Mouse (Mus musculus) olfactory bulb, adult 2 months (tissue): ENCODE measurements around the gene Slc25a47. TPM values are rescaled to one million over a fixed set of nuclear protein-coding genes. Genes with fewer than 3 reads are reported as not detected.

Source experiments
- H3K27ac ChIP-seq: fragments of 200-500 bp; 2 replicates; pipeline ENCODE4 v1.5.1; 2012; ENCODE audit warnings: low read depth, low read length; ENCODE audit not compliant: insufficient read depth
- H3K4me1 ChIP-seq: fragments of 200-500 bp; 2 replicates; pipeline ENCODE4 v1.6.1; 2012; ENCODE audit warnings: low read length; ENCODE audit not compliant: control insufficient read depth, insufficient read depth
- H3K4me3 ChIP-seq: fragments of 200-500 bp; 2 replicates; pipeline ENCODE4 v1.5.1; 2012; ENCODE audit warnings: mild to moderate bottlenecking, low read depth, low read length, moderate library complexity; ENCODE audit not compliant: insufficient read depth
- CTCF ChIP-seq: fragments of 200-500 bp; IDR thresholded peaks from 2 replicates; pipeline ENCODE4 v1.5.1; 2012; ENCODE audit warnings: low read depth, mild to moderate bottlenecking, low read length, moderate library complexity; ENCODE audit not compliant: insufficient read depth
- POLR2A ChIP-seq: fragments of 200-500 bp; IDR thresholded peaks from 2 replicates; pipeline ENCODE4 v1.6.1; 2012; ENCODE audit warnings: mild to moderate bottlenecking, low read depth, low read length, moderate library complexity; ENCODE audit not compliant: insufficient read depth
- WGBS: fragments of 180-500 bp; shearing (Covaris S2); methylation state at CpG from one replicate; pipeline ENCODE4 v1.1.7; 2018; 5-methylcytosine and 5-hydroxymethylcytosine counted together
- polyA plus RNA-seq: library from polyadenylated mRNA; stranded (reverse); fragments of >200 nt; gene quantifications from 2 replicates; pipeline ENCODE4 v1.2.4, GENCODE M21; 2012; ENCODE audit warnings: low replicate concordance; ENCODE audit not compliant: missing spikeins, insufficient read depth, insufficient read length

Gene Slc25a47
- polyA plus RNA-seq, 1 experiment, result not detected

GRCm38 (mm10) chr12:108849488-108850022 is 13.7 kb downstream of the Slc25a47 start:
- 87% methylated on average over 4 of the region's 4 CpGs for WGBS
- Histone ChIP-seq H3K27ac (no peak overlapping the region), H3K4me1 (peaks cover 7% of the 10 kb centered on the region), H3K4me3 (no peak overlapping the region)
- TF ChIP-seq POLR2A, result no peak
- no peak for TF ChIP-seq CTCF

- no peak for TF ChIP-seq CTCF
- TF ChIP-seq POLR2A, result no peak
- Histone ChIP-seq H3K27ac (no peak overlapping the region), H3K4me3 (no peak overlapping the region), H3K4me1 (peaks cover 7% of the 10 kb centered on the region)
- WGBS, result 58% methylated on average over 8 of the region's 8 CpGs
These were observed 14.3 kb downstream of the Slc25a47 start for GRCm38 (mm10) chr12:108850129-108850528.

- 87% methylated on average over 8 of the region's 8 CpGs for WGBS
- TF ChIP-seq CTCF, result no peak
- TF ChIP-seq POLR2A, result no peak
These were observed 15.0 kb downstream of the Slc25a47 start for GRCm38 (mm10) chr12:108850886-108851285.

GRCm38 (mm10) chr12:108852822-108853221 is 17.0 kb downstream of the Slc25a47 start:
- WGBS, result 93% methylated on average over 8 of the region's 8 CpGs
- Histone ChIP-seq H3K27ac (no peak overlapping the region), H3K4me1 (peaks cover 7% of the 10 kb centered on the region), H3K4me3 (no peak overlapping the region)
- TF ChIP-seq CTCF (no peak), POLR2A (no peak)

More at GRCm38 (mm10) chr12:108850886-108851285, 15.0 kb downstream of the Slc25a47 start:
- no peak overlapping the region for H3K27ac ChIP-seq
- no peak overlapping the region for H3K4me3 ChIP-seq
- H3K4me1 ChIP-seq, result peaks cover 7% of the 10 kb centered on the region

GRCm38 (mm10) chr12:108855081-108855480 is 19.2 kb downstream of the Slc25a47 start:
- H3K4me3 ChIP-seq, result no peak overlapping the region
- peaks cover 5% of the 10 kb centered on the region for H3K4me1 ChIP-seq
- 91% methylated on average over 10 of the region's 10 CpGs for WGBS
- TF ChIP-seq CTCF, result no peak
- TF ChIP-seq POLR2A, result no peak
- no peak overlapping the region for H3K27ac ChIP-seq

GRCm38 (mm10) chr12:108856186-108856585 is 20.3 kb downstream of the Slc25a47 start:
- WGBS, result 86% methylated on average over 8 of the region's 8 CpGs

GRCm38 (mm10) chr12:108857109-108857508 is 21.3 kb downstream of the Slc25a47 start:
- no peak for TF ChIP-seq POLR2A
- no peak overlapping the region for H3K27ac ChIP-seq
- no peak overlapping the region for H3K4me3 ChIP-seq
- WGBS, result 88% methylated on average over 7 of the region's 7 CpGs
- H3K4me1 ChIP-seq, result no peaks in the 10 kb centered on the region

More at GRCm38 (mm10) chr12:108856186-108856585, 20.3 kb downstream of the Slc25a47 start:
- Histone ChIP-seq H3K4me1 (no peaks in the 10 kb centered on the region), H3K27ac (no peak overlapping the region), H3K4me3 (no peak overlapping the region)
- TF ChIP-seq POLR2A (no peak), CTCF (no peak)

- Histone ChIP-seq H3K4me1 (no peaks in the 10 kb centered on the region), H3K4me3 (no peak overlapping the region), H3K27ac (no peak overlapping the region)
- TF ChIP-seq POLR2A (no peak), CTCF (no peak)
- WGBS, result 85% methylated on average over 7 of the region's 7 CpGs
These were observed 21.8 kb downstream of the Slc25a47 start for GRCm38 (mm10) chr12:108857589-108858184.

GRCm38 (mm10) chr12:108858486-108858885 is 22.6 kb downstream of the Slc25a47 start:
- H3K4me1 ChIP-seq, result no peaks in the 10 kb centered on the region

GRCm38 (mm10) chr12:108865007-108865494 is 29.2 kb downstream of the Slc25a47 start:
- H3K27ac ChIP-seq, result no peak overlapping the region
- H3K4me1 ChIP-seq, result no peaks in the 10 kb centered on the region
- WGBS, result 88% methylated on average over 6 of the region's 6 CpGs
- no peak overlapping the region for H3K4me3 ChIP-seq
- no peak for TF ChIP-seq CTCF
- no peak for TF ChIP-seq POLR2A

More at GRCm38 (mm10) chr12:108858486-108858885, 22.6 kb downstream of the Slc25a47 start:
- H3K27ac ChIP-seq, result no peak overlapping the region
- H3K4me3 ChIP-seq, result no peak overlapping the region
- TF ChIP-seq POLR2A, result no peak
- 67% methylated on average over 5 of the region's 5 CpGs for WGBS
